Mouse (Mus musculus): ENCODE measurements around the gene Mgat5b.

- no peak for TF ChIP-seq POLR2A (IDR thresholded peaks at IDR 0.05; ENCODE audit: insufficient read depth, low read length)
- no peak for TF ChIP-seq CTCF (IDR thresholded peaks at IDR 0.05; ENCODE audit: low read depth, low read length)
Observed at GRCm38 (mm10) chr11:117030018-117030417, 111.4 kb downstream of the Mgat5b start.
